Mouse (Mus musculus) liver, embryonic 12.5 days (tissue): ENCODE results near the gene Foxb1. TPM values are rescaled to one million over a fixed set of nuclear protein-coding genes. Genes with fewer than 3 reads are reported as not detected.

Experiments used
- polyA plus RNA-seq: library from polyadenylated mRNA; unstranded; fragments of >200 nt; fragmentation: Nextera tagmentation; extraction: Ambion mirVana; gene quantifications from 2 replicates; pipeline ENCODE4 v1.2.1, GENCODE M21; 2016

Gene Foxb1
- polyA plus RNA-seq, 1 experiment from 2014 or later: not detected

Other genes with a start within 250 kb of the Foxb1 start
- 60.1 and 61.4 TPM in 2 replicates for gene Bnip2, start 228.5 kb upstream of the Foxb1 start, polyA plus RNA-seq